Comparison of ENCODE assay signal across 9 mouse cellular contexts in genomic region chr6:8771539-8771938, GRCm38 (mm10).
"Had no signal": no experiment of that assay in that cellular context is flagged by ENCODE, and none has a peak within 500 bp of the region (broad histone marks: within the 10 kb centered on the region; RNA-seq: fewer than 3 reads in every experiment).

No protein-coding gene starts in this region.

- H3K4me1 ChIP-seq: midbrain, embryonic 13.5 days had no signal

- H3K36me3 ChIP-seq: limb, embryonic 13.5 days; midbrain, embryonic 13.5 days had no signal

- H3K27me3 ChIP-seq: midbrain, embryonic 13.5 days had no signal

- ATAC-seq: midbrain, embryonic 13.5 days had no signal

- DNase-seq: kidney, adult 8-10 months; kidney, postnatal 25 days; layer of hippocampus, adult 9-11 months; layer of hippocampus, postnatal 36 days; lung, adult 18-20 months; thymus, postnatal 14 days had no signal

- H3K4me3 ChIP-seq: limb, embryonic 13.5 days; midbrain, embryonic 13.5 days had no signal

- H3K27ac ChIP-seq: limb, embryonic 13.5 days; midbrain, embryonic 13.5 days; stomach, postnatal 0 days had no signal

- H3K9me3 ChIP-seq: limb, embryonic 13.5 days; midbrain, embryonic 13.5 days had no signal
